Mouse (Mus musculus) intestine, postnatal 0 days (tissue): ENCODE results near the gene Ccr8. TPM values are rescaled to one million over a fixed set of nuclear protein-coding genes. Genes with fewer than 3 reads are reported as not detected.

ENCODE experiments used
- ATAC-seq: fragments of 200-750 bp; cut with Nextera tagmentation; 2 replicates; pipeline ENCODE4 v1.8.0; 2017; ENCODE audit warnings: mild to moderate bottlenecking, moderate TSS enrichment, moderate library complexity
- H3K27ac ChIP-seq: fragments of 300-500 bp; sonication (generic); 2 replicates; pipeline ENCODE4 v1.5.1; 2014; ENCODE audit warnings: mild to moderate bottlenecking, low read depth, low read length, moderate library complexity
- H3K27me3 ChIP-seq: fragments of 300-500 bp; sonication (generic); replicated peaks from 2 replicates; pipeline ENCODE4 v1.6.1; 2014; ENCODE audit warnings: low read length, mixed read lengths; ENCODE audit not compliant: control insufficient read depth, insufficient read depth
- H3K36me3 ChIP-seq: fragments of 300-500 bp; sonication (generic); 2 replicates; pipeline ENCODE4 v1.6.1; 2014; ENCODE audit warnings: mild to moderate bottlenecking, moderate library complexity; ENCODE audit not compliant: control insufficient read depth, insufficient read depth
- H3K4me1 ChIP-seq: fragments of 300-500 bp; sonication (generic); replicated peaks from 2 replicates; pipeline ENCODE4 v1.6.1; 2014; ENCODE audit warnings: antibody characterized with exemption, low read length, mixed read lengths; ENCODE audit not compliant: control insufficient read depth, insufficient read depth
- H3K4me2 ChIP-seq: fragments of 300-500 bp; sonication (generic); replicated peaks from 2 replicates; pipeline ENCODE4 v1.6.1; 2014; ENCODE audit warnings: low read depth, mild to moderate bottlenecking, moderate library complexity
- H3K4me3 ChIP-seq: fragments of 300-500 bp; sonication (generic); 2 replicates; pipeline ENCODE4 v1.5.1; 2014; ENCODE audit warnings: low read depth, low read length
- H3K9ac ChIP-seq: fragments of 300-500 bp; sonication (generic); 2 replicates; pipeline ENCODE4 v1.6.1; 2014; ENCODE audit warnings: mild to moderate bottlenecking, low read depth, low read length
- H3K9me3 ChIP-seq: fragments of 300-500 bp; sonication (generic); 2 replicates; pipeline ENCODE4 v1.6.1; 2016; ENCODE audit warnings: mixed run types; ENCODE audit not compliant: control insufficient read depth
- CTCF ChIP-seq: sonication (generic); IDR thresholded peaks from 2 replicates; pipeline ENCODE4 v1.5.1; 2016; ENCODE audit warnings: low read depth, mild to moderate bottlenecking, control low read depth, antibody characterized with exemption, moderate library complexity
- WGBS: fragments of 180-500 bp; shearing (Covaris S2); extraction: QIAGEN DNeasy Blood & Tissue Kit; methylation state at CpG from one replicate; pipeline ENCODE4 v1.1.7; 2014; 5-methylcytosine and 5-hydroxymethylcytosine counted together
- polyA plus RNA-seq: library from polyadenylated mRNA; unstranded; fragments of >200 nt; fragmentation: Nextera tagmentation; extraction: Ambion mirVana; gene quantifications from 2 replicates; pipeline ENCODE4 v1.2.1, GENCODE M21; 2015

Ccr8 gene
- polyA plus RNA-seq, 1 experiment from 2014 or later: 0.42 TPM

DNA sequence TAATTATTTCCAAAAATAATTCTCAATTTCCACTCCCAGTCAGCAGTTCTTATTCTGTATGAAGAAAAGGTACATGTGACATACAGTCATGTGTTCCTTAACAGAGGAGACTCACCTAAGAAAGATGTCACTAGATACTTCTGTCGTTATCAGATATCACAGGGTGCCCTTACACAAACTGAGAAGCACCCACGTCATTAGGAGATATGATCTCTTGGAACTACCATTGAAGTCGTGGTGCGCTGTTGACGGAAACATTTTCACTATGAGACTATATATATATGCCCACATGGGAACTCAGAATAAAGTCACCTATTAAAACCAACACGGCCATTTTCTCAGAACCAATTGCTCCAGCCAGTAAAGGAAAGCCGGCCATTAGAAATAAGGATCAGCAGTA, 17.4 kb upstream of the Ccr8 start:
- Histone ChIP-seq H3K27ac (no peak overlapping the region), H3K27me3 (no peaks in the 10 kb centered on the region), H3K4me3 (no peak overlapping the region), H3K36me3 (no peaks in the 10 kb centered on the region), H3K9ac (no peak overlapping the region), H3K9me3 (0 out of 2 replicates have a peak, but pooled peaks cover 2% of the 10 kb centered on the region), H3K4me2 (no peak overlapping the region), H3K4me1 (no peaks in the 10 kb centered on the region)
- no peak for TF ChIP-seq CTCF
- ATAC-seq: no peak
- 82% methylated on average over 7 of the region's 7 CpGs for WGBS

DNA sequence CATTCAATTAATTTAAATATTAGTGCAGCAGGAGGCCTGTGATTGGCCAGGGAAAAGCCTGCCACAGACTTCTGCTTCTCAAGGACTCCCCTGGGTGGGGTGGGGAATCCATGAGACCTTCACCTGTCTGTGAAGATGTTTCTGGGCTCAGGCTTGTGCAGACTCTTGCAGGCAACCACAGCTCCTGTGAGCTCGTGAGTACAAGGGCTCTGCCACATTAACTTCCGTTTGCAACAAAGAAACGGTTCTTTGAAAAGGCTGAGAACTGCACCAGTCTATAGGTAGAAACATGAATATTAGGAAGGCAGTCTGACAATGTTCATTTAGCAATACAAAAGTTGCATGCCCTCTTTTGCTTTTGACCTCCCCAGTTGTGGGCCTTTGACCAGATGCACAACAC, 13.7 kb upstream of the Ccr8 start:
- ATAC-seq: no peak
- Histone ChIP-seq H3K9ac (no peak overlapping the region), H3K4me3 (no peak overlapping the region), H3K4me1 (no peaks in the 10 kb centered on the region), H3K36me3 (no peaks in the 10 kb centered on the region), H3K9me3 (0 out of 2 replicates have a peak, but pooled peaks cover 2% of the 10 kb centered on the region), H3K4me2 (no peak overlapping the region), H3K27ac (no peak overlapping the region), H3K27me3 (no peaks in the 10 kb centered on the region)
- WGBS: 81% methylated on average over 3 of the region's 3 CpGs
- no peak for TF ChIP-seq CTCF

DNA sequence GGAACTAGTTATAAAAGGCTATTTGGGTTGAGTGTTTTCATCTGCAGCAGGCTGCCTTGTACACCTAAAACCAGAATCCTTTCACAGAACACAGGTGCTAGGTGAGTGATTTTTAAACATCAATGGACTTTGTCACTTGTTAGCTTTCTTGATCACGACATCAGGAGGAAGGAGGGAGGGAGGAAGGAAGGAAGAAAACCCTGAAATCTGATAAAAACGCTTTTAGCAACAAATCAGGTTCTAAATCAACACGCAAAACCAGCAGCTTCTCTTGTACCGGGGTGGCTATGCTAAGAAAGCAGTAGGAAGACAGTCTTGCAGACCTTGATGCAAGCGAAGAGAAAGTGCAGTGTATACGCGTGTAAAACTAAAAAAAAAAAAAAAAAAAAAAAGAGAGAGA, 12.0 kb upstream of the Ccr8 start:
- Histone ChIP-seq H3K27me3 (no peaks in the 10 kb centered on the region), H3K9ac (no peak overlapping the region), H3K4me2 (no peak overlapping the region), H3K4me1 (no peaks in the 10 kb centered on the region), H3K9me3 (0 out of 2 replicates have a peak, but pooled peaks cover 2% of the 10 kb centered on the region), H3K27ac (no peak overlapping the region), H3K36me3 (no peaks in the 10 kb centered on the region), H3K4me3 (no peak overlapping the region)
- no peak for ATAC-seq
- 58% methylated on average over 7 of the region's 7 CpGs for WGBS
- no peak for TF ChIP-seq CTCF

DNA sequence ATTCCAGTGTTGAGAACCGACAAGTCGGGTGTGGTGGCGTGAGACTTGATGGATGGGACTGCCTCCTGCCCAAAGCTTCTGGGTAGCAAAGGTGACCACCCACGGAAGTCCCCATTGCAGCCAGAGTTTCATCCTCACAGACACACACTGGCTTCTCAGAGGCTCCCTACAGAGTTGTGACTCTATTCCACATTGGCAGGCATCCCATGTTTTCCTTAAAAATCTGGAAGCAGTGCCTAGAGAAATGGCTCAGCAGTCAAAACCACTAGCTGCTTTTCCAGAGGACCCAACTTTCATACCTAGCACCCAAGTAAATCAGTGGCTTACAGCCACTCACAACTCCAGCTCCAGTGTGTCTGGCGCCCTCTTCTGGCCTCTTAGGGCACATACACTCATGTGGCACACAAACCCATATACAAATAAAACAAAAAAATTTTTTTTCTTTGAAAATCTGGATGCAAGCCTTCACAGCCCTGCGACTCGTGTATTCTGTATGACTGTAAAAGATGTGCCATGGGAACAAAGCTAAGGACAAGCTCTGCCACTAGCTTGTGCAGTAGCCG, 11.3 kb upstream of the Ccr8 start:
- WGBS: 80% methylated on average over 8 of the region's 8 CpGs
- no peaks in the 10 kb centered on the region for H3K36me3 ChIP-seq
- TF ChIP-seq CTCF: peak; percentile 25; the same call in 1 of the 2 replicates
- H3K4me3 ChIP-seq: no peak overlapping the region
- no peak for ATAC-seq
- no peaks in the 10 kb centered on the region for H3K4me1 ChIP-seq
- H3K27me3 ChIP-seq: no peaks in the 10 kb centered on the region
- no peak overlapping the region for H3K9ac ChIP-seq
- no peak overlapping the region for H3K4me2 ChIP-seq
- H3K9me3 ChIP-seq: 0 out of 2 replicates have a peak, but pooled peaks cover 2% of the 10 kb centered on the region
- H3K27ac ChIP-seq: no peak overlapping the region

DNA sequence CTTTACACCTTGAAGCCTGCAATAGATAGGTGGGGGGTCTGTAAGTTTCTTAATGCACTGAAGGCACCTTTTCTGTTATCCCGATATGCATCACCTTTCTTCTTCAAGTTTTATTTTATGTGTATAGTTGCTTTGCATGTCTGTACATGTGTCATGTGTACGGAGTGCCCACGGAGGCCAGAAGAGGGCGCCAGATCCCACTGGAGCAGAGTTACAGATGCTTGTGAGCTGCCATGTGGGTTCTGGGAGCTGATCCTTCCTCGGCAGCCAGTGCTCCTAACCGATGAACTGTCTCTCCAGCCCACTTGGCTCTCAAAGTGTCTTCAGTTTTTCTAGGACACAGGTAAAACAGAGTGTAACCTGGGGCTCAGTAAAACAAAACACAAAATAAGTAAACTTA, 10.7 kb upstream of the Ccr8 start:
- WGBS: 71% methylated on average over 6 of the region's 6 CpGs
- Histone ChIP-seq H3K4me2 (no peak overlapping the region), H3K9me3 (0 out of 2 replicates have a peak, but pooled peaks cover 2% of the 10 kb centered on the region), H3K36me3 (no peaks in the 10 kb centered on the region), H3K27me3 (no peaks in the 10 kb centered on the region), H3K9ac (no peak overlapping the region), H3K27ac (no peak overlapping the region), H3K4me3 (no peak overlapping the region), H3K4me1 (no peaks in the 10 kb centered on the region)
- TF ChIP-seq CTCF: peak; percentile 34
- ATAC-seq: no peak

DNA sequence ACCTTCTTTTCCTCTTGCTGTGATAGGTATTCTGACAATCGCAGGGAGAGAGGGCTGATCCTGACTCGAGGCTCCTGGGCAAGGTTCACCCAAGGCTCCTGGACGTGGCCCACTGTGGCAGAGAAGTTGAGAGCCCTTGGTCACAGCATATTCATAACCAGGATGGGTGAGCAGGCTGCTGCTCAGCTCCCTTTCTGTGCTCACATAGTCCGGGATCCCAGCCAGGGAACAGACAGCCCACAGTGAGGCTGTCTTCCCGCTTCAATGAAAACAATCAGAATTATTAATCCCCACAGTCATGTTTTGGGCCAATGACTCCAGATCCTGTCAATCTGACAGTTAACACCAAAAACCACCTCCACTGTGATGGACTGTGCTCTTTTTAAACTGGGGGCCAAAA, 9.9 kb upstream of the Ccr8 start:
- no peak for ATAC-seq
- Histone ChIP-seq H3K9me3 (0 out of 2 replicates have a peak, but pooled peaks cover 2% of the 10 kb centered on the region), H3K4me3 (no peak overlapping the region), H3K36me3 (no peaks in the 10 kb centered on the region), H3K27ac (no peak overlapping the region), H3K4me1 (no peaks in the 10 kb centered on the region), H3K27me3 (no peaks in the 10 kb centered on the region), H3K4me2 (no peak overlapping the region), H3K9ac (no peak overlapping the region)
- no peak for TF ChIP-seq CTCF
- 80% methylated on average over 5 of the region's 5 CpGs for WGBS
